15 mouse cellular contexts compared by ENCODE assay signal in genomic region chr2:104128803-104129531, GRCm38 (mm10). TPM values are rescaled to one million over a fixed set of nuclear protein-coding genes. Genes with fewer than 3 reads are reported as not detected.
A peak's percentile ranks its signal among the peaks of the same experiment; 100 is the strongest.
DNase-seq lines count a peak whose midpoint lies in the region; ATAC-seq and TF ChIP-seq lines count a peak whose summit lies in the region.
"Had no signal": no experiment of that assay in that cellular context is flagged by ENCODE, and none has a peak within 500 bp of the region (broad histone marks: within the 10 kb centered on the region; RNA-seq: fewer than 3 reads in every experiment).

No protein-coding gene starts in this region.

- H3K27ac ChIP-seq in kidney, adult 2 months (ENCODE audit: insufficient read depth, low read depth, low read length), result no peak overlapping the region
- no peak overlapping the region for H3K27ac ChIP-seq in kidney, embryonic 15.5 days
- peak overlapping the region; percentile 90 for H3K27ac ChIP-seq in brown adipose tissue, adult 24 weeks (replicated peaks; ENCODE audit: low read depth, low read length)
- H3K27ac ChIP-seq in stomach, embryonic 15.5 days, result no peak overlapping the region
- H3K27ac ChIP-seq in midbrain, postnatal 0 days (ENCODE audit: low read depth, low read length), result no peak overlapping the region
- H3K27ac ChIP-seq: forebrain, embryonic 15.5 days had no signal

- TF ChIP-seq CTCF in kidney, adult 2 months (conservative IDR thresholded peaks at IDR 0.05; ENCODE audit: insufficient read depth, insufficient read length, low read depth, low read length), result no peak
- no peak for TF ChIP-seq CTCF in midbrain, postnatal 0 days (IDR thresholded peaks at IDR 0.05)

- no peaks in the 10 kb centered on the region for H3K27me3 ChIP-seq in kidney, adult 2 months (replicated peaks; ENCODE audit: control insufficient read depth, insufficient read depth, low read length)
- peaks cover 29% of the 10 kb centered on the region for H3K27me3 ChIP-seq in kidney, embryonic 15.5 days
- H3K27me3 ChIP-seq in stomach, embryonic 15.5 days (replicated peaks), result no peaks in the 10 kb centered on the region
- no peaks in the 10 kb centered on the region for H3K27me3 ChIP-seq in midbrain, postnatal 0 days (ENCODE audit: insufficient read depth, low read length)

- H3K9me3 ChIP-seq in kidney, embryonic 15.5 days (replicated peaks), result no peaks in the 10 kb centered on the region
- H3K9me3 ChIP-seq in stomach, embryonic 15.5 days, result no peaks in the 10 kb centered on the region
- no peaks in the 10 kb centered on the region for H3K9me3 ChIP-seq in midbrain, postnatal 0 days (ENCODE audit: low read length)
- H3K9me3 ChIP-seq: forebrain, embryonic 15.5 days had no signal

- WGBS in kidney, adult 2 months, result 73% methylated on average over 13 of the region's 13 CpGs
- WGBS in kidney, embryonic 15.5 days, result 83% methylated on average over 13 of the region's 13 CpGs
- WGBS in stomach, embryonic 15.5 days, result 70% methylated on average over 13 of the region's 13 CpGs
- 88% methylated on average over 13 of the region's 13 CpGs for WGBS in midbrain, postnatal 0 days

- no peak overlapping the region for H3K4me3 ChIP-seq in kidney, adult 2 months (ENCODE audit: insufficient read depth, low read depth, low read length)
- no peak overlapping the region for H3K4me3 ChIP-seq in kidney, embryonic 15.5 days (replicated peaks)
- H3K4me3 ChIP-seq in brown adipose tissue, adult 24 weeks (ENCODE audit: insufficient read depth, low read depth, low read length), result peak overlapping the region; percentile 36
- H3K4me3 ChIP-seq in stomach, embryonic 15.5 days (replicated peaks), result no peak overlapping the region
- no peak overlapping the region for H3K4me3 ChIP-seq in midbrain, postnatal 0 days (ENCODE audit: low read depth, low read length)
- H3K4me3 ChIP-seq: forebrain, embryonic 15.5 days had no signal

- no peak overlapping the region for H3K4me2 ChIP-seq in kidney, embryonic 15.5 days
- H3K4me2 ChIP-seq in stomach, embryonic 15.5 days, result no peak overlapping the region; the same call in 1 of the 2 replicates
- H3K4me2 ChIP-seq in midbrain, postnatal 0 days (ENCODE audit: low read depth, low read length, poor library complexity, severe bottlenecking), result no peak overlapping the region
- H3K4me2 ChIP-seq: forebrain, embryonic 15.5 days had no signal

- peak; percentile 53 for DNase-seq in kidney, adult 2 months
- peak; percentile 16 for DNase-seq in kidney, postnatal 14 days
- DNase-seq in frontal cortex, postnatal 10 days (ENCODE audit: low spot score in 2 of 2), result no peak
- DNase-seq in midbrain, postnatal 0 days (ENCODE audit: low spot score), result no peak
- DNase-seq: cerebellum, postnatal 14 days; layer of hippocampus, postnatal 36 days; thymus, postnatal 36 days had no signal

- TF ChIP-seq POLR2A in kidney, adult 2 months (IDR thresholded peaks at IDR 0.05; ENCODE audit: low read depth, low read length), result no peak

- H3K4me1 ChIP-seq in kidney, adult 2 months (ENCODE audit: control insufficient read depth, insufficient read depth, low read length), result no peaks in the 10 kb centered on the region
- no peaks in the 10 kb centered on the region for H3K4me1 ChIP-seq in kidney, embryonic 15.5 days
- no peaks in the 10 kb centered on the region; the same call in 1 of the 2 replicates for H3K4me1 ChIP-seq in brown adipose tissue, adult 24 weeks (ENCODE audit: control insufficient read depth, insufficient read depth, insufficient read length, low read length)
- H3K4me1 ChIP-seq in stomach, embryonic 15.5 days, result no peaks in the 10 kb centered on the region
- no peaks in the 10 kb centered on the region for H3K4me1 ChIP-seq in midbrain, postnatal 0 days (ENCODE audit: insufficient read depth, low read length)
- H3K4me1 ChIP-seq: forebrain, embryonic 15.5 days had no signal

- H3K9ac ChIP-seq in kidney, embryonic 15.5 days, result no peak overlapping the region
- no peak overlapping the region for H3K9ac ChIP-seq in stomach, embryonic 15.5 days
- H3K9ac ChIP-seq in midbrain, postnatal 0 days (replicated peaks; ENCODE audit: low read length, poor library complexity, severe bottlenecking), result no peak overlapping the region
- H3K9ac ChIP-seq: forebrain, embryonic 15.5 days had no signal

- H3K36me3 ChIP-seq in kidney, adult 2 months (ENCODE audit: control insufficient read depth, insufficient read depth, low read length), result no peaks in the 10 kb centered on the region
- no peaks in the 10 kb centered on the region for H3K36me3 ChIP-seq in kidney, embryonic 15.5 days
- no peaks in the 10 kb centered on the region for H3K36me3 ChIP-seq in stomach, embryonic 15.5 days
- no peaks in the 10 kb centered on the region for H3K36me3 ChIP-seq in midbrain, postnatal 0 days (ENCODE audit: insufficient read depth, low read length)
- H3K36me3 ChIP-seq: forebrain, embryonic 15.5 days had no signal

- ATAC-seq in kidney, embryonic 15.5 days (replicated peaks; ENCODE audit: low FRiP score), result no peak
- ATAC-seq in stomach, embryonic 15.5 days (ENCODE audit: insufficient read depth, low FRiP score, low read depth), result peak; percentile 41; the same call in 1 of the 2 replicates
- no peak for ATAC-seq in midbrain, postnatal 0 days (ENCODE audit: low FRiP score)
- ATAC-seq: forebrain, embryonic 15.5 days had no signal

RNA-seq across cellular contexts. Expression of gene A930018P22Rik, which starts 6.4 kb away (rescaled TPM):
- polyA plus RNA-seq in kidney, adult 2 months (2012; rRNA removed), result 0.12 and 0.19 TPM in 2 replicates
- polyA plus RNA-seq in kidney, embryonic 15.5 days (2015; fragmentation: Nextera tagmentation; extraction: Ambion mirVana), result 0.19 TPM in 1 of 2 replicates, not detected in the other
- 1.3 TPM in 1 of 2 replicates, not detected in the other for polyA plus RNA-seq in brown adipose tissue, adult 24 weeks (2012; ENCODE audit: insufficient read depth, insufficient read length, missing spikeins)
- polyA plus RNA-seq in stomach, embryonic 15.5 days (2015; fragmentation: Nextera tagmentation; extraction: Ambion mirVana), result 0.17 and 0.22 TPM in 2 replicates
- total RNA-seq in midbrain, postnatal 0 days (2014; rRNA removed), result not detected in 2 replicates
- polyA plus RNA-seq in midbrain, postnatal 0 days (2015; fragmentation: Nextera tagmentation; extraction: Ambion mirVana), result 0.26 TPM in 1 of 2 replicates, not detected in the other
- total RNA-seq: CH12.LX; layer of hippocampus, postnatal 36 days had no signal
- polyA plus RNA-seq: brain, embryonic 14.5 days; embryonic facial prominence, embryonic 14.5 days; forebrain, embryonic 15.5 days; heart, embryonic 16.5 days had no signal

RNA-seq across cellular contexts. Expression of gene Cd59a, which starts 33.4 kb away (rescaled TPM):
- 31.1 and 31.6 TPM in 2 replicates for polyA plus RNA-seq in kidney, adult 2 months (2012; rRNA removed)
- polyA plus RNA-seq in kidney, embryonic 15.5 days (2015; fragmentation: Nextera tagmentation; extraction: Ambion mirVana), result 39.8 and 41.6 TPM in 2 replicates
- polyA plus RNA-seq in brown adipose tissue, adult 24 weeks (2012; ENCODE audit: insufficient read depth, insufficient read length, missing spikeins), result 174 and 250 TPM in 2 replicates
- polyA plus RNA-seq in stomach, embryonic 15.5 days (2015; fragmentation: Nextera tagmentation; extraction: Ambion mirVana), result 31.2 and 33.4 TPM in 2 replicates
- 3.2 and 5.7 TPM in 2 replicates for total RNA-seq in midbrain, postnatal 0 days (2014; rRNA removed)
- polyA plus RNA-seq in midbrain, postnatal 0 days (2015; fragmentation: Nextera tagmentation; extraction: Ambion mirVana), result 13.1 and 14.6 TPM in 2 replicates

RNA-seq across cellular contexts. Expression of gene Cd59b, which starts 59.3 kb away (rescaled TPM):
- polyA plus RNA-seq in kidney, adult 2 months (2012; rRNA removed), result 18.5 and 25.0 TPM in 2 replicates
- 6.9 and 7.3 TPM in 2 replicates for polyA plus RNA-seq in kidney, embryonic 15.5 days (2015; fragmentation: Nextera tagmentation; extraction: Ambion mirVana)
- 55.9 and 57.5 TPM in 2 replicates for polyA plus RNA-seq in brown adipose tissue, adult 24 weeks (2012; ENCODE audit: insufficient read depth, insufficient read length, missing spikeins)
- 5.0 and 6.8 TPM in 2 replicates for polyA plus RNA-seq in stomach, embryonic 15.5 days (2015; fragmentation: Nextera tagmentation; extraction: Ambion mirVana)
- total RNA-seq in midbrain, postnatal 0 days (2014; rRNA removed), result 1.5 TPM in 1 of 2 replicates, not detected in the other
- 1.5 and 2.4 TPM in 2 replicates for polyA plus RNA-seq in midbrain, postnatal 0 days (2015; fragmentation: Nextera tagmentation; extraction: Ambion mirVana)

Comparison
In these comparisons a context has a peak if more than half of its experiments do, and no peak if none do; other contexts are left out.
1. DNase-seq: peak in kidney, adult 2 months (single experiment) and kidney, postnatal 14 days (single experiment); none in frontal cortex, postnatal 10 days (0 of 2) and midbrain, postnatal 0 days (single experiment).